Mouse (Mus musculus) ES-E14 (cell line): Measurements from ENCODE around the gene Slc6a5. TPM values are rescaled to one million over a fixed set of nuclear protein-coding genes. Genes with fewer than 3 reads are reported as not detected.

Experiments
- DNase-seq: peaks from one replicate; pipeline ENCODE4 v3.0.0-alpha.2; 2013; ENCODE audit warnings: low read depth, low spot score
- H3K27ac ChIP-seq: 2 replicates; pipeline ENCODE4 v1.5.1; 2012; ENCODE audit warnings: low read depth, mild to moderate bottlenecking, low read length, moderate library complexity, mixed read lengths; ENCODE audit not compliant: poor library complexity, insufficient read depth, severe bottlenecking
- H3K36me3 ChIP-seq: 2 replicates; pipeline ENCODE4 v1.6.1; 2012; ENCODE audit warnings: mild to moderate bottlenecking, low read length, moderate library complexity, mixed read lengths; ENCODE audit not compliant: control insufficient read depth, poor library complexity, insufficient read depth, severe bottlenecking
- H3K4me1 ChIP-seq, 2 experiments: fragments of 150-350 bp in 1 of 2; sonication (generic) in 1 of 2; 2 replicates each; pipeline ENCODE4 v1.6.1; 2012; ENCODE audit warnings: low read length in 2 of 2, mild to moderate bottlenecking in 1 of 2, mixed read lengths in 1 of 2; ENCODE audit not compliant: control insufficient read depth in 2 of 2, insufficient read depth in 2 of 2, poor library complexity in 1 of 2
- H3K4me3 ChIP-seq, 2 experiments: fragments of 150-350 bp in 1 of 2; sonication (generic) in 1 of 2; 2 replicates each; pipeline ENCODE4 v1.5.1; 2012; ENCODE audit warnings: low read length in 2 of 2, low read depth in 1 of 2, mild to moderate bottlenecking in 1 of 2, mixed read lengths in 1 of 2; ENCODE audit not compliant: insufficient read depth in 1 of 2, poor library complexity in 1 of 2, severe bottlenecking in 1 of 2
- H3K9ac ChIP-seq: 2 replicates; pipeline ENCODE4 v1.6.1; 2012; ENCODE audit warnings: low read depth, mild to moderate bottlenecking, low read length, mixed read lengths; ENCODE audit not compliant: poor library complexity, insufficient read depth, severe bottlenecking
- H3K9me3 ChIP-seq: fragments of 150-350 bp; sonication (generic); 2 replicates; pipeline ENCODE4 v1.6.1; 2012; ENCODE audit warnings: low read depth, mild to moderate bottlenecking, low read length; ENCODE audit not compliant: control insufficient read depth, insufficient read depth
- CHD2 ChIP-seq: IDR thresholded peaks from 2 replicates; pipeline ENCODE4 v1.6.1; 2014; ENCODE audit warnings: mild to moderate bottlenecking, low read depth, low read length, inconsistent platforms
- HCFC1 ChIP-seq: IDR thresholded peaks from 2 replicates; pipeline ENCODE4 v1.6.1; 2012; ENCODE audit warnings: low read length, inconsistent platforms, borderline replicate concordance; ENCODE audit not compliant: insufficient read depth
- MAFK ChIP-seq: IDR thresholded peaks from 2 replicates; pipeline ENCODE4 v1.6.1; 2014; ENCODE audit warnings: mild to moderate bottlenecking, low read depth, low read length, inconsistent platforms; ENCODE audit not compliant: insufficient read depth
- ZC3H11A ChIP-seq: IDR thresholded peaks from 2 replicates; pipeline ENCODE4 v1.6.1; 2012; ENCODE audit warnings: low read depth, mild to moderate bottlenecking, inconsistent platforms, low read length, borderline replicate concordance
- ZNF384 ChIP-seq: IDR thresholded peaks from 2 replicates; pipeline ENCODE4 v1.6.1; 2012; ENCODE audit warnings: low read depth, low read length, inconsistent platforms
- in situ Hi-C, 2 experiments: fragments of 600-800 bp; cut with MboI; formaldehyde crosslinking; loops; one replicate each; pipeline ENCODE4 v1.15.1; 2025; ENCODE audit warnings: low sequenced_read_pairs in 2 of 2, inconsistent platforms in 1 of 2; ENCODE audit not compliant: unreplicated experiment in 2 of 2
- total RNA-seq: library from RNA; depleted of rRNA; stranded (reverse); fragments of 300-350 nt; gene quantifications from 2 replicates; pipeline ENCODE4 v1.2.3, GENCODE M21; 2012

Gene Slc6a5
- total RNA-seq, 1 experiment: 0.36 TPM

DNA sequence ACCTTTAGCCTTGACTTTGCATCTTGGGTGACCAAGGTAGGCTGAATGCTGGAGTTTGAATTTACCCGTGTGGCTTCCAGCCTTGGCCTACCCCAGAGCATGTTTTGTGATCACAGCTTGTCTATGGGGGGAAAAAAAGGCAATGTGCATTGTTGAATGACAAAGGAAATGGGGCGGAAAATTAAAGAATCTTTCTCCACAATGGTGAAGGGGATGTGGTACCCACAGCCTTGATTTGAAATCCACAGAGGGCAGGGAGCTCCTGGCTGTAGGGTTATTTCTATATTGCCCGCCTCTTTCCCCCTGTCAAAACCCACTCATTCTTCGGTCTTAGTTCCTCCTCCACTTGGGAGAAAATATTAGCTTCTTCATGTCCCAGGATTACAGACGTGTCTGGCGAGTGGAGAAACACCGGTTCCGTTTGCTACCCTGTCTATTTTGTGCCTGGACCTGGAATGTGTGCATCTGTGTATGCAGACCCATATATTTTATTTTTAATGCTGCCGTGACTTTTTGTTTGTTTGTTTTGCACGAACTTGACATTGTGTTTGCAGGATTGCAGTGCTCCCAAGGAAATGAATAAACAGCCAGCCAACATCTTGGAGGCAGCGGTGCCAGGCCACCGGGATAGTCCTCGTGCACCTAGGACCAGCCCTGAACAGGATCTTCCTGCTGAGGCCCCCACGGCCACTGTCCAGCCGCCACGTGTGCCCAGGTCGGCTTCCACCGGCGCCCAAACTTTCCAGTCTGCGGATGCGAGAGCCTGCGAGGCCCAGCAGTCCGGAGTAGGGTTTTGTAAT is 1.4 kb downstream of the Slc6a5 start:
- H3K9ac ChIP-seq: no peak overlapping the region
- no peaks in the 10 kb centered on the region for H3K36me3 ChIP-seq
- H3K27ac ChIP-seq: no peak overlapping the region
- in situ Hi-C loops: loop anchor here in 1 of 2 experiments (25.0 kb wide), 1 partner anchor 274 kb away; the partner anchor contains the start of gene Dbx1
- peaks cover 2 to 26% of the 10 kb centered on the region in 2 experiments; a peak in 2 of 4 replicates for H3K4me1 ChIP-seq
- TF ChIP-seq CHD2 (no peak), MAFK (no peak), ZC3H11A (no peak), HCFC1 (no peak), ZNF384 (no peak)
- DNase-seq: no peak
- no peaks in the 10 kb centered on the region for H3K9me3 ChIP-seq
- peak overlapping the region in 1 of 2 experiments; percentile 57; a peak in 1 of 4 replicates for H3K4me3 ChIP-seq

DNA sequence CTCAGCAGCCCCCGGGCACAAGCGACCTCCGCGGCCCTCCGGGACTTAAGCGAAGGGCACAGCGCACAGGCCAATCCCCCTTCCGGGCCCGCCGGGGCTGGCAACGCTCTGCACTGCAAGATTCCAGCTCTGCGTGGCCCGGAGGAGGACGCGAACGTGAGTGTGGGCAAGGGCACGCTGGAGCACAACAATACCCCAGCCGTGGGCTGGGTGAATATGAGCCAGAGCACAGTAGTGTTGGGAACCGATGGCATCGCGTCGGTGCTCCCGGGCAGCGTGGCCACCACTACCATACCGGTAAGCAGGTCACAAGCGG is 2.0 kb downstream of the Slc6a5 start:
- in situ Hi-C loops: loop anchor here in 1 of 2 experiments (25.0 kb wide), 1 partner anchor 275 kb away; the partner anchor contains the start of gene Dbx1
- H3K4me1 ChIP-seq: peaks cover 2 to 28% of the 10 kb centered on the region in 2 experiments; a peak in 2 of 4 replicates
- peak overlapping the region in 1 of 2 experiments; percentile 57; a peak in 1 of 4 replicates for H3K4me3 ChIP-seq
- no peaks in the 10 kb centered on the region for H3K9me3 ChIP-seq
- H3K36me3 ChIP-seq: no peaks in the 10 kb centered on the region
- no peak overlapping the region for H3K27ac ChIP-seq
- TF ChIP-seq ZNF384 (no peak), CHD2 (no peak), ZC3H11A (no peak), HCFC1 (no peak), MAFK (no peak)
- H3K9ac ChIP-seq: no peak overlapping the region
- DNase-seq: no peak

DNA sequence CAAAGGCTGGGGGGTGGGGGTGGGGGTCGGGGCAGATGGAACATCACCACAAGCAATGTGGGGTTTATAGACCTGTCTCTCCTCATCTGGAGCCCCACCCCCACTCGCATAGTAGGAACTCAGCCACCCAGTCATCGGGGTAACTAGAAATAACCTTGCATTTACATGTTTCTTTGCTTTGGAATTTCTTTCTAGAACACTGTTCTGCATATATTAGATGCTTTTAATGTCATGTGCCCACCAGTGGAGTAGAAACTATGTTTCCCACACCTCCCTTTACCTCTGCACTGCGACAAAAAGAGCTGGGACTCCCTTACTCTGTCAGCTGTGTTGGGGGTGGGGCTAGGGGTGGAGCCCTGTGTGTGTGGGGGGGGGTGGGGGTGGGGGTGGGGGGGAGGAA is 3.2 kb downstream of the Slc6a5 start:
- H3K36me3 ChIP-seq: no peaks in the 10 kb centered on the region
- H3K9ac ChIP-seq: no peak overlapping the region
- TF ChIP-seq CHD2: no peak
- TF ChIP-seq MAFK: no peak
- no peak for TF ChIP-seq ZC3H11A
- no peak for TF ChIP-seq ZNF384
- TF ChIP-seq HCFC1: no peak
- in situ Hi-C loops: loop anchor here in 1 of 2 experiments (25.0 kb wide), 1 partner anchor 276 kb away; the partner anchor contains the start of gene Dbx1
- H3K27ac ChIP-seq: no peak overlapping the region
- DNase-seq: no peak
- H3K9me3 ChIP-seq: no peaks in the 10 kb centered on the region
- no peak overlapping the region for H3K4me3 ChIP-seq
- peaks cover 2 to 24% of the 10 kb centered on the region in 2 experiments; a peak in 2 of 4 replicates for H3K4me1 ChIP-seq

DNA sequence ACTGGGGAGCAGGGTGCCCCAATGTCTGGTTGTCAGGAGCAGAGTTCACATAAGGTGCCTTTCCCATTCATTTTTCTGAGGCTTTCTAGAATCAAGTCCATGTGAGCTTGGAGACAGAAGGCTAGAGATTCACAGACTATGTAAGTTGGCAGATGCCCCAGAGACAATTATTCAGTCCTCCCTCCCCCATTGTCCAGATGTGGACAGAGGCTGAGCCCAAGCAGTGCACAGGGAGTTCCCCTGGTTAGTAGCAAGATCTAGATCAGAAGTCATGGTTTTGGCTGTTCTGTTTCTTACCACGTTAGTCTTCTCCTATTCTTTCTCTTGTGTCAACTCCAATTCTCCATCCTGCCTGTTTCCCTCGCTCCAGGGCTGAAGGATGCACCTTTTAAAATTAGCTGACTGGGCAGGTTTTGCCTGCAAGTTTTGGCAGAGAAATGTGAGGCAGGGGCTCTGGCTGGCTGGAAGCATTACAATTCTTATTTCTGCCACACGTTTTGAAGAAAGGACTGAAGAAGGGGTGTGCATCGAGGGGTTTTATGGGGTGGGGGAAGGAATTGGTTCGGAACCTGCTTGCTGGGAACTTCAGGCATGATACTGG is 3.9 kb downstream of the Slc6a5 start:
- in situ Hi-C loops: loop anchor here in 1 of 2 experiments (25.0 kb wide), 1 partner anchor 277 kb away; the partner anchor contains the start of gene Dbx1
- peak; percentile 83 for TF ChIP-seq MAFK
- TF ChIP-seq ZNF384: no peak
- no peak for DNase-seq
- Histone ChIP-seq H3K27ac (no peak overlapping the region), H3K9me3 (no peaks in the 10 kb centered on the region), H3K4me3 (no peak overlapping the region), H3K36me3 (no peaks in the 10 kb centered on the region), H3K9ac (no peak overlapping the region), H3K4me1 (peaks cover 2 to 23% of the 10 kb centered on the region in 2 experiments; a peak in 2 of 4 replicates)
